Mouse (Mus musculus): Measurements from ENCODE around the gene Duoxa1.

Duoxa1 gene

GRCm38 (mm10) chr2:122297271-122298095 lies 16.0 kb downstream of the Duoxa1 start:
- no peak for DNase-seq (ENCODE audit: low spot score)

- no peak for DNase-seq (ENCODE audit: low spot score)
Measured at GRCm38 (mm10) chr2:122294916-122295315, 18.6 kb downstream of the Duoxa1 start.

- DNase-seq (ENCODE audit: low spot score): no peak
Measured at GRCm38 (mm10) chr2:122286137-122286536, 27.4 kb downstream of the Duoxa1 start.

GRCm38 (mm10) chr2:122284091-122284490 lies 29.4 kb downstream of the Duoxa1 start:
- no peak for DNase-seq (ENCODE audit: low spot score)

GRCm38 (mm10) chr2:122278769-122279168 lies 34.8 kb downstream of the Duoxa1 start:
- no peak for DNase-seq (ENCODE audit: low spot score)

- DNase-seq (ENCODE audit: low spot score): no peak
Measured at GRCm38 (mm10) chr2:122266407-122267193, 46.9 kb downstream of the Duoxa1 start.

- DNase-seq (ENCODE audit: low spot score): no peak
Measured at GRCm38 (mm10) chr2:122264690-122265089, 48.8 kb downstream of the Duoxa1 start.

GRCm38 (mm10) chr2:122260729-122261128 lies 52.8 kb downstream of the Duoxa1 start:
- DNase-seq (ENCODE audit: low spot score): no peak

- DNase-seq (ENCODE audit: low spot score): no peak
Measured at GRCm38 (mm10) chr2:122255997-122256396, 57.5 kb downstream of the Duoxa1 start.
